Mouse (Mus musculus): ENCODE data around the gene Ms4a6d.
"Not testable (repeated sequence)": the region's sequence is repeated elsewhere in the genome, so short reads cannot be mapped to it uniquely, and the experiment has no call there.

Gene Ms4a6d

DNA sequence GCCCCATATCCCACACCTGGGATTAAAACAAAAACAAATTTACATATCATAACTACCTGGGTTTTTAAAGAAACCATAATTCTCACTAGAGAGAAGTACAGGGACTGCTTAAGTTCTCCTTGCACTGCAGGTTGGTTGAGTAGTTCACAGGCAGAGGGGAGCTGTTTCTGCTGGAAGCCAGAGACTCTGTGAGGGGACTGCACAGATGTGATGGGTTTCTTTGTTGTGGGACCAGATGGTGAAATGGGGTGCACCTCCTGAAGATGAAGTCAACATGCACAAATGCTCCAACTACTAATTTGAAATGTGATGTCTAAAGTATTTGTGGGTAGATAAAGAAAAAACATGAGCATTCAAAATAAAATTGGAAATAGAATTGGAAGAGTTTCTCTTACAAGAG, 56.7 kb downstream of the Ms4a6d start:
- no peak for DNase-seq

DNA sequence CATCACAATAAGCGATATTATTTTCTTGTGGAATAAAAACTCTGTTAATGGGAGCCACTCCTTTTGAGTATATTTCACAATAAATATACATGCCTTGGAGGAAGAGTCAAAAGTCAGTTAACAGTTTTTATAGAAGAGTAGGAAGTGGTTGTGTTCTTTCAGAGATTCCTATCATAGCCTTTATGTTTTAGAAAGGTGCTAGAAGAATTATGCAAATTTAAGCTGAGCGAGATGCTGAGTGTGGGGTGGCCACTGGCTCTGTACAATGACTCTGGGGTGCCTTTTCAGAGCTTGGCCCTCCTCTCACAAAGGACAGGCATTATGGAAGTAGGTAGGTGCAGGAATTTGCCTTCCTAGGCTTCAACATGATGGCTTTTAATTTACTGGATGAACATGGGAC, 60.3 kb downstream of the Ms4a6d start:
- not testable (repeated sequence) for DNase-seq

GRCm38 (mm10) chr19:11540166-11540821, 64.4 kb downstream of the Ms4a6d start:
- not testable (repeated sequence) for DNase-seq

DNA sequence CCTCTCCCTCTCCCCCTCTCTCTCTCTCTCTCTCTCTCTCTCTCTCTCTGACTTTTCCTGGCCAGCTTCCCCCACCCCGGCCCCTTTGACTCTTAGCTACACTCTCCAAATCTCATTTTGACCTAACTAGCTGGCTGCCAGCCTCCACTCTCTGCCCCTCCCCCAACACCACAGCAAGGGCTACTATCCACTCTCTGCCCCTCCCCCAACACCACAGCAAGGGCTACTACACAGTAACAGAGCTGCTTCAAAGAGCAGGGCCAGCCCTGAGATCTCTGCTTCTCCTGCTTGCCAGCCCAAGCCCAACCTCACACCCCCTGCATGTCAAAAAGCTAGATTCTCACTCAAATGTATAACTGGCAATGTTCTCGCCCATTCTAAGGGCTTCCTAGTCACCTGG, 67.3 kb downstream of the Ms4a6d start:
- DNase-seq = peak; percentile 3 to 9

Measured in cerebellum, postnatal 14 days (tissue).